Mouse (Mus musculus) bone marrow, adult 2 months (tissue): Measurements from ENCODE around the gene Lrba.

Experiments
- CTCF ChIP-seq: fragments of 200-500 bp; IDR thresholded peaks from 2 replicates; pipeline ENCODE4 v1.5.1; 2011; ENCODE audit warnings: low read length, control low read depth; ENCODE audit not compliant: control insufficient read depth, insufficient read depth
- POLR2A ChIP-seq: fragments of 200-500 bp; IDR thresholded peaks from 2 replicates; pipeline ENCODE4 v1.6.1; 2011; ENCODE audit warnings: low read depth, mild to moderate bottlenecking, control low read depth, low read length, borderline replicate concordance; ENCODE audit not compliant: control insufficient read depth

- TF ChIP-seq CTCF = no peak
- no peak for TF ChIP-seq POLR2A
Observed at GRCm38 (mm10) chr3:86635464-86635863, 411.0 kb downstream of the Lrba start.
